In the genomic region with DNA sequence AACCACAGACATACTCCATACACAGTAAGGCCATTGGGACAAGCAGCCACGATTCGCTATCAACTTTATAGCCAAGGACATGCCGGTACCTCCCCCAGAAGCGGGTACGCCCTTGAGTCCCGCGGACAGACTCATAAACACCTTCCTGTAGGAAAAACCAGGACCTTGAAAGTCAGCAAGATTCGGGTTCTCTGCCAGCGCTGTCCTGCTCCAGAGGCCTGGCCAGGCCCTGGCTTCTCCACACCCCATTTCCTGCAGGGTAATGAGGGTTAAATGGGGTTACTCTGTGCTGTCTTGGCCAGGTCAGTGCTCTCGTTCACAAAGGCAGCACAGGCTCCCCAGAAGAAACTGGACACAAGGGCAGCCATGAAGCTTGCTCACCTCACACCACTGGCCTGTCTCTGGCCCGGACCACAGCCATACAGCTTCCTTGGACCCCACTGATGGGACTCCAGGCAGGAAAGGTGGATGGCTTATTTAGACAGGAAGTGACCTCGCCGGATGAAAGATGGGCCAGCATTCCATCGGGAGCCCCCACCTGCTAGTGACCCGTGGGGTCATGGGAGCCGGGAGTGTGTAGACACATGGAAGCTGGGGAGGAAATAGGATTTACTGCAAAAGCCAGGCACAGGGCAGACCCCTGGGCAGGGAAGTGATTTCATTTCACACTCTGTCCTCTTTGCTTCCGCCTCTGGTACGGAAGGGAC, we compare ENCODE assay signal across 8 mouse cellular contexts. TPM values are rescaled to one million over a fixed set of nuclear protein-coding genes. Genes with fewer than 3 reads are reported as not detected.
DNase-seq lines count a peak whose midpoint lies in the region; ATAC-seq and TF ChIP-seq lines count a peak whose summit lies in the region.

No protein-coding gene starts in this region.

- H3K4me3 ChIP-seq in gastrocnemius, adult 2 months: peak overlapping the region; percentile 20
- no peak overlapping the region for H3K4me3 ChIP-seq in embryonic facial prominence, embryonic 15.5 days (replicated peaks)
- no peak overlapping the region for H3K4me3 ChIP-seq in intestine, embryonic 15.5 days (replicated peaks)
- no peak overlapping the region for H3K4me3 ChIP-seq in lung, embryonic 14.5 days (ENCODE audit: low read depth, low read length)

- TF ChIP-seq CTCF in gastrocnemius, adult 2 months (IDR thresholded peaks at IDR 0.05): no peak
- TF ChIP-seq CTCF in lung, embryonic 14.5 days (IDR thresholded peaks at IDR 0.05; ENCODE audit: low read depth): no peak

- intact Hi-C loops in gastrocnemius, adult 2 months (cut with DNase I): no loop called here
- intact Hi-C loops in left cerebral cortex, postnatal 36 days (cut with DNase I): no loop called here

- no peaks in the 10 kb centered on the region for H3K36me3 ChIP-seq in embryonic facial prominence, embryonic 15.5 days
- H3K36me3 ChIP-seq in intestine, embryonic 15.5 days: no peaks in the 10 kb centered on the region
- peaks cover 5% of the 10 kb centered on the region; the same call in 1 of the 2 replicates for H3K36me3 ChIP-seq in lung, embryonic 14.5 days (ENCODE audit: insufficient read depth)

- peak overlapping the region; percentile 78 for H3K27ac ChIP-seq in gastrocnemius, adult 2 months
- H3K27ac ChIP-seq in embryonic facial prominence, embryonic 15.5 days (replicated peaks): peak overlapping the region; percentile 65; the same call in 1 of the 2 replicates
- 0 out of 2 replicates have a peak overlapping the region, but pooled peaks have one; percentile 48 for H3K27ac ChIP-seq in intestine, embryonic 15.5 days
- peak overlapping the region; percentile 73 for H3K27ac ChIP-seq in lung, embryonic 14.5 days (ENCODE audit: low read depth)

- no peak overlapping the region for H3K4me2 ChIP-seq in embryonic facial prominence, embryonic 15.5 days (replicated peaks)
- H3K4me2 ChIP-seq in intestine, embryonic 15.5 days (replicated peaks): no peak overlapping the region
- H3K4me2 ChIP-seq in lung, embryonic 14.5 days: no peak overlapping the region

- H3K4me1 ChIP-seq in embryonic facial prominence, embryonic 15.5 days: peaks cover 36% of the 10 kb centered on the region
- peaks cover 26% of the 10 kb centered on the region for H3K4me1 ChIP-seq in intestine, embryonic 15.5 days (replicated peaks)
- H3K4me1 ChIP-seq in lung, embryonic 14.5 days (ENCODE audit: insufficient read depth): peaks cover 23% of the 10 kb centered on the region

- ATAC-seq in embryonic facial prominence, embryonic 15.5 days (ENCODE audit: insufficient number of reproducible peaks, low FRiP score, low TSS enrichment, low read depth): no peak
- 0 out of 2 replicates have a peak, but pooled peaks have one; percentile 25 for ATAC-seq in intestine, embryonic 15.5 days
- ATAC-seq in lung, embryonic 14.5 days (ENCODE audit: insufficient read depth): peak; percentile 20; the same call in 1 of the 2 replicates

- no peak overlapping the region for H3K9ac ChIP-seq in embryonic facial prominence, embryonic 15.5 days
- no peak overlapping the region for H3K9ac ChIP-seq in intestine, embryonic 15.5 days
- H3K9ac ChIP-seq in lung, embryonic 14.5 days: no peak overlapping the region

- 53% methylated on average over 18 of the region's 18 CpGs for WGBS in embryonic facial prominence, embryonic 15.5 days
- WGBS in intestine, embryonic 15.5 days: 42% methylated on average over 18 of the region's 18 CpGs
- 52% methylated on average over 18 of the region's 18 CpGs for WGBS in lung, embryonic 14.5 days

- DNase-seq in gastrocnemius, adult 2 months: peak; percentile 67
- no peak for DNase-seq in gastrocnemius, adult 8-10 months (ENCODE audit: low spot score in 2 of 2)
- DNase-seq in lung, embryonic 14.5 days: peak; percentile 56
- DNase-seq in natural killer cell, adult 2 months (ENCODE audit: low spot score in 2 of 2): no peak
- DNase-seq in layer of hippocampus, adult 11-12 months (ENCODE audit: low spot score): no peak
- DNase-seq in left cerebral cortex, postnatal 36 days (ENCODE audit: low spot score in 2 of 2): no peak

- no peaks in the 10 kb centered on the region for H3K27me3 ChIP-seq in embryonic facial prominence, embryonic 15.5 days
- no peaks in the 10 kb centered on the region for H3K27me3 ChIP-seq in intestine, embryonic 15.5 days (replicated peaks)
- H3K27me3 ChIP-seq in lung, embryonic 14.5 days (ENCODE audit: insufficient read depth, low read length): no peaks in the 10 kb centered on the region

- H3K9me3 ChIP-seq in embryonic facial prominence, embryonic 15.5 days (replicated peaks): 0 out of 2 replicates have a peak, but pooled peaks cover 3% of the 10 kb centered on the region
- no peaks in the 10 kb centered on the region for H3K9me3 ChIP-seq in intestine, embryonic 15.5 days
- H3K9me3 ChIP-seq in lung, embryonic 14.5 days (ENCODE audit: low read depth, low read length): no peaks in the 10 kb centered on the region

RNA-seq across cellular contexts. Expression of a gene that starts 12.9 kb away (rescaled TPM):
- total RNA-seq in gastrocnemius, adult 2 months (2021): 1 to 10 TPM; 4.0 to 7.2 TPM
- 1 to 10 TPM; 2.7 to 5.7 (median 4.5) TPM for total RNA-seq in gastrocnemius, adult 8-10 months (2022)
- 22.7 and 22.8 TPM in 2 replicates for polyA plus RNA-seq in embryonic facial prominence, embryonic 15.5 days (2015; fragmentation: Nextera tagmentation; extraction: Ambion mirVana)
- polyA plus RNA-seq in intestine, embryonic 15.5 days (2015; fragmentation: Nextera tagmentation; extraction: Ambion mirVana): 14.5 and 16.3 TPM in 2 replicates
- 44.1 and 47.5 TPM in 2 replicates for polyA plus RNA-seq in lung, embryonic 14.5 days (2014; fragmentation: Nextera tagmentation; extraction: Ambion mirVana)
- total RNA-seq in left cerebral cortex, postnatal 36 days (2021): 1 to 10 TPM; 7.5 to 9.5 TPM

RNA-seq across cellular contexts. Expression of a gene that starts 47.3 kb away (rescaled TPM):
- total RNA-seq in gastrocnemius, adult 2 months (2021): under 1 TPM in 1 of 2 experiments, not detected in 1; 0.15 TPM
- total RNA-seq in gastrocnemius, adult 8-10 months (2022): under 1 TPM in 3 of 4 experiments, not detected in 1; 0.12 to 0.24 (median 0.13) TPM
- polyA plus RNA-seq in embryonic facial prominence, embryonic 15.5 days (2015; fragmentation: Nextera tagmentation; extraction: Ambion mirVana): 0.08 and 0.20 TPM in 2 replicates
- 0.09 and 0.20 TPM in 2 replicates for polyA plus RNA-seq in intestine, embryonic 15.5 days (2015; fragmentation: Nextera tagmentation; extraction: Ambion mirVana)
- 0.08 TPM in 2 replicates for polyA plus RNA-seq in lung, embryonic 14.5 days (2014; fragmentation: Nextera tagmentation; extraction: Ambion mirVana)
- under 1 TPM; 0.32 to 0.35 TPM for total RNA-seq in left cerebral cortex, postnatal 36 days (2021)

Comparison
In these comparisons a context has a peak if more than half of its experiments do, and no peak if none do; other contexts are left out.
1. DNase-seq: peak in gastrocnemius, adult 2 months (single experiment) and lung, embryonic 14.5 days (single experiment); none in gastrocnemius, adult 8-10 months (0 of 2), natural killer cell, adult 2 months (0 of 2), layer of hippocampus, adult 11-12 months (single experiment) and left cerebral cortex, postnatal 36 days (0 of 2).
2. Peak in every context shown above with its lines, with median percentiles within 50 percentile points of each other: H3K27ac ChIP-seq.